Mouse (Mus musculus) liver, adult 2 months (tissue): ENCODE data around the gene Gm20671. TPM values are rescaled to one million over a fixed set of nuclear protein-coding genes. Genes with fewer than 3 reads are reported as not detected.

Source experiments
- DNase-seq: peaks from one replicate; pipeline ENCODE4 v3.0.0-alpha.2; 2011; ENCODE audit warnings: low read depth, low spot score; ENCODE audit errors: extremely low read depth
- H3K27ac ChIP-seq: fragments of 200-500 bp; replicated peaks from 2 replicates; pipeline ENCODE4 v1.5.1; 2012; ENCODE audit warnings: low read depth, mild to moderate bottlenecking, control low read depth, inconsistent platforms, low read length; ENCODE audit not compliant: insufficient read depth
- H3K27me3 ChIP-seq: fragments of 200-500 bp; 2 replicates; pipeline ENCODE4 v1.6.1; 2012; ENCODE audit warnings: mild to moderate bottlenecking, moderate library complexity, low read length, inconsistent platforms; ENCODE audit not compliant: control insufficient read depth, insufficient read depth
- H3K36me3 ChIP-seq: fragments of 200-500 bp; 2 replicates; pipeline ENCODE4 v1.6.1; 2012; ENCODE audit warnings: low read length, inconsistent platforms; ENCODE audit not compliant: control insufficient read depth, insufficient read depth
- H3K4me1 ChIP-seq: fragments of 200-500 bp; 2 replicates; pipeline ENCODE4 v1.6.1; 2011; ENCODE audit warnings: low read length; ENCODE audit not compliant: control insufficient read depth, insufficient read depth
- H3K4me3 ChIP-seq: fragments of 200-500 bp; 2 replicates; pipeline ENCODE4 v1.5.1; 2011; ENCODE audit warnings: low read depth, mild to moderate bottlenecking, control low read depth, low read length, moderate library complexity; ENCODE audit not compliant: insufficient read depth
- H3K79me2 ChIP-seq: fragments of 200-500 bp; 2 replicates; pipeline ENCODE4 v1.6.1; 2012; ENCODE audit warnings: inconsistent platforms, mild to moderate bottlenecking, low read length, moderate library complexity; ENCODE audit not compliant: control insufficient read depth, insufficient read depth
- H3K9ac ChIP-seq: fragments of 200-500 bp; 2 replicates; pipeline ENCODE4 v1.6.1; 2012; ENCODE audit warnings: low read depth, mild to moderate bottlenecking, control low read depth, inconsistent platforms, low read length
- CTCF ChIP-seq: fragments of 200-500 bp; IDR thresholded peaks from 2 replicates; pipeline ENCODE4 v1.5.1; 2011; ENCODE audit warnings: low read depth, low read length, control low read depth
- POLR2A ChIP-seq: fragments of 200-500 bp; IDR thresholded peaks from 2 replicates; pipeline ENCODE4 v1.6.1; 2011; ENCODE audit warnings: low read length, control low read depth; ENCODE audit not compliant: insufficient read depth; ENCODE audit errors: extremely low read depth
- WGBS: fragments of 180-500 bp; shearing (Covaris S2); methylation state at CpG from one replicate; pipeline ENCODE4 v1.1.7; 2018; 5-methylcytosine and 5-hydroxymethylcytosine counted together
- polyA plus RNA-seq: library from polyadenylated mRNA; depleted of rRNA; stranded (reverse); fragments of >200 nt; gene quantifications from 2 replicates; pipeline ENCODE4 v1.2.3, GENCODE M21; 2012
- total RNA-seq: library from RNA; depleted of rRNA; stranded (reverse); fragments of >200 nt; gene quantifications from 2 replicates; pipeline ENCODE4 v1.2.3, GENCODE M21; 2014

Gene Gm20671
- total and polyA plus RNA-seq, 2 experiments = 3.2 TPM; not detected in 1

GRCm38 (mm10) chr5:32759662-32760061 lies 67.2 kb downstream of the Gm20671 start:
- peaks cover 13% of the 10 kb centered on the region; the same call in 1 of the 2 replicates for H3K36me3 ChIP-seq
- no peak for TF ChIP-seq POLR2A
- no peak for TF ChIP-seq CTCF
- H3K27ac ChIP-seq = no peak overlapping the region
- 90% methylated on average over 2 of the region's 2 CpGs for WGBS
- H3K4me3 ChIP-seq = no peak overlapping the region
- H3K9ac ChIP-seq = no peak overlapping the region
- H3K4me1 ChIP-seq = peaks cover 5% of the 10 kb centered on the region; the same call in 1 of the 2 replicates
- DNase-seq = no peak
- peaks cover 5% of the 10 kb centered on the region; the same call in 1 of the 2 replicates for H3K79me2 ChIP-seq
- H3K27me3 ChIP-seq = no peaks in the 10 kb centered on the region

GRCm38 (mm10) chr5:32756141-32756540 lies 70.8 kb downstream of the Gm20671 start:
- Histone ChIP-seq H3K4me1 (no peaks in the 10 kb centered on the region), H3K27me3 (no peaks in the 10 kb centered on the region), H3K4me3 (no peak overlapping the region), H3K9ac (no peak overlapping the region), H3K27ac (no peak overlapping the region), H3K79me2 (peaks cover 7% of the 10 kb centered on the region; the same call in 1 of the 2 replicates), H3K36me3 (no peaks in the 10 kb centered on the region)
- 90% methylated on average over 8 of the region's 8 CpGs for WGBS
- TF ChIP-seq CTCF (no peak), POLR2A (no peak)
- DNase-seq = no peak

- no peak overlapping the region for H3K4me3 ChIP-seq
- DNase-seq = no peak
- no peak overlapping the region for H3K27ac ChIP-seq
- H3K27me3 ChIP-seq = no peaks in the 10 kb centered on the region
- H3K36me3 ChIP-seq = no peaks in the 10 kb centered on the region
- 71% methylated on average over 2 of the region's 2 CpGs for WGBS
- H3K4me1 ChIP-seq = no peaks in the 10 kb centered on the region
- TF ChIP-seq CTCF = no peak
- no peak for TF ChIP-seq POLR2A
- peaks cover 5% of the 10 kb centered on the region; the same call in 1 of the 2 replicates for H3K79me2 ChIP-seq
- H3K9ac ChIP-seq = no peak overlapping the region
These were observed 75.2 kb downstream of the Gm20671 start for GRCm38 (mm10) chr5:32751736-32752135.

GRCm38 (mm10) chr5:32748936-32749335 lies 78.0 kb downstream of the Gm20671 start:
- no peaks in the 10 kb centered on the region for H3K36me3 ChIP-seq
- 92% methylated on average over 6 of the region's 6 CpGs for WGBS
- no peaks in the 10 kb centered on the region for H3K27me3 ChIP-seq
- H3K27ac ChIP-seq = no peak overlapping the region
- H3K4me1 ChIP-seq = 0 out of 2 replicates have a peak, but pooled peaks cover under 1% of the 10 kb centered on the region
- H3K4me3 ChIP-seq = no peak overlapping the region
- H3K9ac ChIP-seq = no peak overlapping the region
- DNase-seq = no peak
- TF ChIP-seq POLR2A (no peak), CTCF (no peak)
- peaks cover 6% of the 10 kb centered on the region; the same call in 1 of the 2 replicates for H3K79me2 ChIP-seq

GRCm38 (mm10) chr5:32747650-32748375 lies 79.1 kb downstream of the Gm20671 start:
- no peaks in the 10 kb centered on the region for H3K27me3 ChIP-seq
- TF ChIP-seq POLR2A = no peak
- peak; percentile 76; the same call in 1 of the 2 replicates for TF ChIP-seq CTCF
- 52% methylated on average over 6 of the region's 6 CpGs for WGBS
- DNase-seq = peak; percentile 46
- H3K36me3 ChIP-seq = no peaks in the 10 kb centered on the region
- no peak overlapping the region for H3K27ac ChIP-seq
- H3K4me3 ChIP-seq = no peak overlapping the region
- peaks cover 9% of the 10 kb centered on the region; the same call in 1 of the 2 replicates for H3K4me1 ChIP-seq
- peaks cover 9% of the 10 kb centered on the region; the same call in 1 of the 2 replicates for H3K79me2 ChIP-seq
- no peak overlapping the region for H3K9ac ChIP-seq
